Mouse (Mus musculus) layer of hippocampus, adult 8-10 months (tissue): ENCODE data around the gene Chst4. TPM values are rescaled to one million over a fixed set of nuclear protein-coding genes. Genes with fewer than 3 reads are reported as not detected.
A peak's percentile ranks its signal among the peaks of the same experiment; 100 is the strongest.
"Not testable (repeated sequence)": the region's sequence is repeated elsewhere in the genome, so short reads cannot be mapped to it uniquely, and the experiment has no call there.

Source experiments
- DNase-seq, 2 experiments: peaks; one replicate each; pipeline ENCODE4 v3.0.0; 2022; ENCODE audit warnings: low spot score in 2 of 2
- total RNA-seq, 4 experiments: library from RNA; stranded (reverse); gene quantifications; 2 replicates each; pipeline ENCODE4 v1.2.4; 2022

The Chst4 gene
- under 1 TPM in 2 of 4 experiments, not detected in 2; 0.17 to 0.45 TPM for total RNA-seq

DNA sequence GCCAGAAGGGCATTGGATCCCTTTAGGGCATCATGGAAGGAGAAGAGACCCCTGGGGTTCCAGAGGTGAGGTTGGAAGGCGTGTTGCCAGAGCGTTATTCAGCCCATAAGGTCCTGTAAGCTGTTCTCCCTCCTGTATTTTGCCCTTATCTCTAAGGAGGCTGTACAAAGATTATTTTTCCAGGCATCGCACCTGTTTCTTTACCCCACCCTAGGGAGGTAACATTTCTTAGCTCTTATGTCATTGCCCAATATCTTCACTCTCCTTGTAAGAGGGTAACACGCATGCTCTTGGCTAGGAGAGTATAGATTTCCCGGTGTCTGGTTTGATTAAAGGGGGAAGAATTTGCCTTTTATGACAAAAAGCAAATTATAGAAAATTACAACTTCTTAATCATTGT lies at the start of gene Chst4:
TSS of gene Chst4 (minus strand) at position 82 of the 400 bp plus-strand sequence.
- DNase-seq, result no peak

DNA sequence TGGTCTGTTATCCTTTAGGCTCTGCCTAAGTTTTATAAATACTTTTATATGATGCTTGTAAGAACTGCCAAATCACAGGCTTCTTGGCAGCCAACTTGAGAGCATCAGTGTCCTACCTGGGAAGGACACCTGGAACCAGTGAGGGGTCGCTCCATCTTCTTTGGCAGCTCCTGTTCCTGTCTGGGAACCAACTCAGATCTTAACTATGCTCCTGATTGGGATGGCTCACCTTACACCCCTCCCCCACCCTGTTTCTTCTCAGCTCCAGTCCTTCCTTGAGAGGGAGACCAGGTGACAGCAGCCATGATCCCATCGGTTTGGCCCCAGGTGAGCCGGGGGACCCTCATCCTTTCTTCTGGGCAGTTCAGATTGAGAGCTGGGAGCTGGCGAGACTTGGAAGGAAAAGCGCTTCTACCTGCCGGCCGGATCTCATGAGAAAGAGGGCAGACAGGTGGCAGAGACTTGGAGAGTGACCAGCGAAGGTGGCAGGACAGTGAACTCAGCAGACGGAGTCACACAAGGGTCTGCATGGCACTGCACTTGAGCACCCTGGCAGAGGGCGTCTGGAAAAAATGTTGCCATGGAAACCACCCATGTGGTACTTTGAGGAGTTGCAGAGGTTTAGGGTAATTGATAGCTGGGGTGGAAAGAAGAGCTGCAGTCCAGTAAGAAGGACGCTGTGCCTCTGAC lies 43.0 kb upstream of the Chst4 start:
- no peak for DNase-seq

DNA sequence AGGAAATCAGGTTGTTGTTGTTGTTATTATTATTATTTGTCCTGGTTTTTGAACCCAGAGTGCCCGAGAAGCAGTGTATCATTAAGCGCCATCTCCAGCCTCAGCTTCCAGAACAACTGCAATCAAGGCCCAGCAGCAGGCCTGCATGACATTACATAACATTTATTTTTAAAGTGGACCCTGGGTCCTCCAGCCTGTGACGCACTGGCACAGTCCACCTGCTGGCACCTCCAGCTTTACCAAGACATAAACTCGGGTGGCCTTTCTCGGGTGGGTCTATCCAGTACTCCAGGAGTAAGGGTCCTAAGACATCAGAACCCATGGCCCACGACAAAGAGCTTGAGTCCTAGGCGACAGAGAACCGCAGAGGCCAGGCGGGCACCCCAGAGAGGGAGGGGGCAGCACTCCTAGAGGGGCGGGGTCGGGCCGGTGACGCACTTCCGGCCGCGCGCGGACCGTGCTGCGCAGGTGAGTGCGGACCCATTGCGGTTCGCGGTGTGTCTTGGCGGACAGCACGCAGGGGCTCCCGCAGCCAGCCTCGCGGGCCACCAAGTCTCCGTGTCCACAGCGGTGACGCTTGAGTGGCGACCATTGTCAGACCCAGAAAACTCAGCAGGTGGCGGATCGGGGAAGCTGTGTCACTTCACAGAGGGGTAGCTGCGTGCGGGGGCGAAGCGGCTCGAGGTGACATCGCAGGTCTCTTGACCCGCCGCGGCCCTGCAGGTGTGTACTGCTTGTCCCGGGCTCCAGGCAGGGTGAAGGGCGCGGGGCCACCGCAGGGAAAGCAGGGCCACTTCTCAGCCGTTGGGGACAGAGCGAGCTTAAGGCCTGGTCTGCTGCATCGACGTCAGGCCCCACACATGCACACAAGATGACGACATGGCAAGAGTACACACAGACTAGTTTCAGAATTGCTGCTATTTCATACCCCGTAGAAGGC lies 40.0 kb upstream of the Chst4 start, which contains the start of gene Zfp612:
TSS of gene Zfp612 (plus strand) at position 465 of the 940 bp plus-strand sequence.
- peak; percentile 47 to 62 for DNase-seq

DNA sequence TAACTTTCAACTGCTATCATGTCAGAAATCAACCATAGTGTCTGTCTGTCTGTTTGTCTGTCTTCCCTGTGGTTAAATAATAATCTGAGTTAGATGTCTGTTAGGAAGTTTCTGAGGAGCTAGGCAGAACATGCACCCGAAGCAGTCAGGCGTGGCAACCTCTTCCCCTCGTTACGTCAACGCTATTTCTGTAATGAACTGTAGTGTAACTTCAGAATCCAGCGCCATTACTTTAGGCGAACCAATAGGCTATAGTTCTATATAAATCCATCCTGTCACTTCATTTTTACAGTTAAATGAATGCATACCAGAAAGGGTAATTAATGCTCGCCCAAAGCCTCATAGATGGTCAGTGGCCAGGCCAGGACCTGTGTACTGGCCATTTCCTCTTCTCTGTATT lies 35.0 kb upstream of the Chst4 start:
- DNase-seq, result no peak

DNA sequence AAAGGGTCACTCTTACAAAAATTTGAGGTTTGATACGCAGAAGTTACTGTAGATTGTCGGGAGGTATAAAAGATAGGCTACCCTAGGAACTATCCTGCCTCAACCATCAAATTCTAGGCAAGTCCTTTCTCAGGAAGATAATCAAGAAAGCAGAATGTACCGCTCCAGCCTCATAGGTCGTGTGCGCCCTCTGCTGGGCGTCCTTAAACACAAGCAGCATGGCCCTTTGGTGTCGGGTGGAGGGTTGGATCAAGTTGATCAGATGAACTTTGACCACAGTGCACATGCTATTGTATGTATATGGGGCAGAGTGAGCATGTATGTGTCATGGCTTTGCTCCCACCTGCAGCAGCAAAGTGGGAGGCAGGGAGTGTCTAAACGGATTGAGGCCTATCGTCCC lies 32.1 kb upstream of the Chst4 start:
- peak in 1 of 2 experiments; percentile 65 for DNase-seq

DNA sequence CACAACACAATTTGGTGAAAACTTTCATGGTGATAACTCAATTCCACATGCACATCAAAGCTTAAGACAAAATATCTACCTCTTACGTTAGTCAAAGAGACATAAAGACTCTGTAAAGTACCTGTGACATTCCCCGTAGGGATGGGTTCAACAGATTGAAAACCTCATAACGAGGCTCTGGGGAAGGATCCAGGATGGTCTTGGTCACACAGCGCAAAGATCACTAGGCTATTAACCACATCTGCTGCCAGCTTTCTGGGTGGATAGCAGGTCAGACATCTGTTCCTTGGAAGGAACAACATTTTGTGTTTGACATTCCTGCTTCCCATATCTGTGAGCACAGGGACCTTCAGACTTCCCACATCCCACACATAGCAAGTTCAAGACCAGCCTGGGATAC lies 30.2 kb upstream of the Chst4 start:
- no peak for DNase-seq

DNA sequence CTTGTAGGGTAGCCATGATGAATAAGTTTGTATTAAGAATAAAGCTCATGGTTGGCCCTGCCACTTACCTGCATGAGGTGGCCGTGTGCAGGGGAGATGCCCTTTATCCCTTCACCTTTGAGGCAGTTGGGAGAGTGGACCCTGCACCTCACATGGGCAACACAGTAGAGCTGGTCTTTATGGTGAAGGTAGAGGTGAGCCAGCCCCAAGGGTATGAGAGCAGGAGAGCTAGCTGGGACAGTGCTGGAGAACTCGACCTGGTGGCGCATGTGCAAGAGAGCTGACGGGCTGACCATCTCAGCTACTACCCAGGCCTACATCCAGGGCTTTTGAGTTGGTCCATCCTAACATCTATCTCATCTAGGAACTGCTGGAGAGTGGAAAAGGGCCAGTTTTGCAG lies 26.1 kb upstream of the Chst4 start:
- DNase-seq, result no peak

DNA sequence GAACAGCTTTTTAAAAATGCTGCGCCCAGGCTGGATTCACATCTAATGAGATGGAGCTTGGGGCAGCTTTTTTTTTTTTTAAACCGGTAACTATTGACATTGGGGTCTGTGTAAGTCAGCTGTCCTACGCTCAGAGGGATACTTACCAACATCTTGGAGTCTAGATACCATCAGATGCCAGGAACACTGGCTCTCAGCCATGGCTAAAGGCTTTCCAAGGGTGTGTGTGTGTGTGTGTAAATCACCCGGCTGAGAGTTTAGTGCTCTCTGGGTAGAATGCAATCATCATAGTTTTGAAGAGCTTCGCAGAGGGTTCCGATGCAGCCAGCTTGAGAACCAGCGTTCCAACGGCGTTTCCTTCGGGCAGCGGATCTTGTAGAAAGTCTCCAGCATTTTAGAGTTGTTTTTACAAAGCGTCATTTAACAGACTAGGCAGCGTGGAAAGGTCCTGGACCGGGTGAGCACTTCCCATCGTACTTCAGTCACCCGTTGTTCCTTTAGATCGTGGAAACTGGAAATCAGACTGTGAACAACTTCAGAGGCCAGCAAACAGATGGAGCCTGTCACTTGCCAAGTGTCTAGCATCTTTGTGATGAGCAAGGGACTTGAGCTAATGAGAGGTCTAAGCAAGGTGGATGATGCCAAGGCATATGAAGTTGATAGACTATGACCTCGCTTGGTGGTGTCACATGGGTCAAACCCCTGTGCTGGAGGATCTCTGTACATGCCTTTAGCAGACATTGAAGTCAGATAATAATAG lies 25.2 kb upstream of the Chst4 start:
- DNase-seq, result no peak

DNA sequence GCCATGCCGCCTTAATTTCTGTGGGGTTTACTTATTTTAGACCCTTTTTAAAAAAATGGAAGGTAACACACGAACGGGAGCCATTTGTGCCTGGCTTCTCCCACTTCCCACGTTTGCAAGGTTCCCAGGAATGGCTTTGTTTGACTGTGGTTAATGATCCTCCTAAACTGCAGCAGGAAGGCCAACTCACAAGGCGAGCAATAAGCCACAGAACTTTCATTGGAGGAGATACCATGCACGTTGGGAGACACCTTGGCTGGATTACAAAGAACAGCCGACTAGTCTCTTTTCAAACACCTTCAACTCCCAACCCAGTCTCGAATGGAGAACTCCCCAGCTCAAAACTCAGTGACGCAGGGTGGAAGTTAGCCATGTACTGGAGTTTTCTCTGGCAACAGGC lies 24.6 kb upstream of the Chst4 start:
- no peak for DNase-seq

DNA sequence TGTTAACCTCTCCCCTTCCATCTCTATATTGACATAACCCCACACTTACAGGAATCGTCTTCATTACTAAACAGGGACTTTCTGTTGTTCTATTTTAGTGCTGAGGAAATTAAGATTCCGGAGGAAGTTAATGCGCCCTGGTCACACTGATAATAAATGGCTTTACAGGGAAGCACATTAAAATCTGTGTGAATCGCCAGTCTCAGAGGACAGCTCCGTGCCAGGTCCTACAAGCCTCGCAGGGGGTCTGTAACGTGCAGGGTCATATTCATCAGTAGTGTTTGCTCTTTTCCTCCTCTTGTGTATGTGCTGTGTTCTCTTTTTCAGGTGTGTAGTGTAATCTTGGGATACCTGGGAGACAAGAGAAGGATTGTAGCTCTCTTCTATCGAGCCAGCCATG lies 18.7 kb upstream of the Chst4 start:
- DNase-seq, result no peak

DNA sequence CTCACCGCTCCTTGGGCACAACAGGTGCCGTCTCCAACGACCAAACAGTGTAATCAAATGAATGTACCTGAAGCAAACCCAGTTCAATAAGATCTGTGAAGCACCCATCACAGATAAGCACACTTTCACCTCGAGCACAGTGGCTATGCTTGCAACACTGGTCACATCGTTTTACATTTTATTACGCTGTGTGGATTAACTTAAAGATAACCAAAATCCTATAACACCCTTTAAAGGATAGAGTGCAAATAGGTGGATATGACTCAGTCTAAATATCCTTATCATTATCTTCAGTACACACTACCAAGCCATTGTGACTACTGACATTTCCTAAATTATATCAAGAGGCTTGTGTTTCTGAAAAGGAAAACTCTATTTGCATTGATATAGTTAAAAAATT lies 11.7 kb upstream of the Chst4 start:
- DNase-seq, result no peak

DNA sequence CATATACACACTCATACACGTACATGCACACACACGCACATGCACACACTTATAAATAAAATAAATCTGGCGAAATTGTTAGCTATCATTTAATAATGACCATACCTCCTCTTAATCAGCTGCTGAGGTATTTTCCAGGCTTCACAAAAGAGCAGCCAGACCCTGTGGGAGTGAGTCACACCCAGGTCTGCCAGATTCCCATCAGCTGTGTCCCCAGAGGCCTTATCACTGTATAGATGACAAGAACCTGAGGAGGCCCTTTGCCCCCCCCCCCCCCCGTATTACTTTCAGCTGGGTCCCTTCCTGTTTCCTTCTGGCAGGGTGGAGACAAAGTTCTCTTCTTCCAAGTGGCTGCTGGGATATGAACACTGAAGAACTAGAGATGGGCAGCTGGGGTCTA lies 969 bp upstream of the Chst4 start:
- DNase-seq, result no peak

DNA sequence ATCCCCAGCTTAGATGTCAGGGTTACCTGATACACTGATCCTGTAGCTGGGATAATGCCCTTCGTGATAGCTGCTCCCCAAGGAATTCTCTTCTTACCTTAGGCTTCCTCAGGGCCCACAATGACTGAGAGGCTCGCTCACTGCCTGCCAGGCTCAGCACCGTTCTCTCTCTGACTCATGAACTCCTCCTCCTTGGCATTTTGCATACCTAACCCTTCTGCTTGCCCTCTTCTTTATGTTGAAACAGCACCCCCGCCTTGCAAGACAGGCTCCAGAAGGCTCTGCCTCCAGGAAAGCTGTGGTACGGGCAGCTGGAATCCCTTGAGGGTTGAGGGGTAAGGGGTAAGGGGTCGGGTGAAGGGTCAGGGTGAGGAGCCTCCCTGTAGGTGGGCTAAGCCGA lies 324 bp downstream of the Chst4 start:
- no peak for DNase-seq

DNA sequence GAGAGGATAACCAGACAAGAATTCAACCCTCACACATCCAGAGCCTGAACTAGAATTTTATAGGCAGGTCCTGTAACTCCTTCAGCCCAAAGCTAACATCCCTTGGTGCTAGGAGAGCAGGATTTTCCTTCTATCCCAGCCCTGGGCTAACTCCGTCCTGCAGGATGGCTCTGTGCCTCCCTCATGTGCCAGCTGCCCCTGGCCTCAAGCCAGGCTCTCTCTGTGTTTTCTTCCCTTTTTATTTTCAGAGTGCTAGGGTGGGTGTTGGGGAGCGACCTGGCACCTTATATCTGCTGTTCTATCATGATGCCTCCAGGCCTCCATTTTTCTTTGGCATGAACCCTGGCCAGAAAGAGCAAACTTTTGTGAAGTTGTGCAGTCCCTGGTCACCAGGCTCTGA lies 3.4 kb downstream of the Chst4 start:
- DNase-seq, result peak in 1 of 2 experiments; percentile 16

DNA sequence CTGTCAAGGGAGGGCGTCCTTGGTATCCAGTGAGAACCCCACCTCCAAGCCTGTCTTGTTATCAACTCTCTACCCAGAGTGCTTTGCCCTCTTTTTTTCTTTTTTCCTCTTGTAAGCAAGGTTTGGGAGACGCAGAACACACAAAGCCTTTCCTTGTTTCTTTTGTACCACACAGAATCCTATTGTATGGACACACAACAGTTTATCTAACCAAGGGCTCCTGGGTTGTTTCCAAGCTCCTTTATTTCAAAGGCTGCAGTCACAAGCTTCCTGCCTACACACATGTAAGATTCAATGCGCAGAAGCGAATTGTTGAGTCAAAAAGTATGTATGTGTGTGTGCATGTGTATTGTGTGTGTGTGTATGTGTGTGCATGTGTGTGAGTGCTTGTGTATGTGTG lies 5.2 kb downstream of the Chst4 start:
- peak; percentile 5 to 6 for DNase-seq

DNA sequence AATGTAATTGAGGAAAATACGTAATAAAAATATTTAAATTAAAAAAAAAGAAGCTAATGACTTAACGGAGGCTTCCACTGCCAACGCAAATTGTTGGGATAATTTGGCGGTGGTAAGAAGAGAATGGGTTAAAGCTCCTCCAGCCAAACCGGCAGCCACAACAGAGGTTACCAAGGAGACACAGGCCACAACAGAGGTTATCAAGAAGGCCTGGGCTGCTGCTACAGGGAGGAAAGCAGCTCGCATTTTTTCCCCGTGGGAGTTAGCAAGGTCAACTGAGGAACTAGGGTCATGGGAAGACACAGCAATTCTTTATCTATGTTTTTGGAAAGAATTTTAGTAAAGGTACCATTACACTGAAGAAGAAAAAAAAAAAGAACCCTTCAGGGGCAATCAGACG lies 5.8 kb downstream of the Chst4 start:
- not testable (repeated sequence) for DNase-seq

DNA sequence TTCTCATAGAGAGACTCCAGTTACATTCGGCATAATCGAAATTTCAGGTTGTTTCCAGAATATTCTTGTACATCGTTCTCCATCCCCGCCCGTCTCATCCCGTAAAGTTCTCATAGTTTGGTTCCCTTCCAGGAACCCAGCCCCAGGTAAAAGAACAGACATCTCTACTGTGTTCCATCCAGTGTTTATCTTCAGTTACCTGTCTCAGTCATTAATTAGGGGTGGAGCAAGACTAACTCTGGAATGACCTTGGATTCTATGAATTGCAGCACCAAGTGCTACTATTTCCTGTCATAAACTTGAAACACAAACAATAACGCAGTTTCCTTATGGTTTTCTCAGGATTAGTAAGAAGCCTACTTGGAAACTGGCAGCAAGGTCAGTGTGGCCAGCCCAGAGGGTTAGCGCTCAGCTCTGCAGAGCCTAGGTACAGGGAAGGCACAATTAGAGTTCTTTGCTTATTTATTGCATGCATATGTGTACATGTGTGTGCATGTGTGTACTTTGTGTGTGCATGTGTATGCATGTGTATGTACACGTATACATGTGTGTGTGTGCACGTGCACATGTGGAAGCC lies 16.7 kb downstream of the Chst4 start:
- DNase-seq, result no peak

DNA sequence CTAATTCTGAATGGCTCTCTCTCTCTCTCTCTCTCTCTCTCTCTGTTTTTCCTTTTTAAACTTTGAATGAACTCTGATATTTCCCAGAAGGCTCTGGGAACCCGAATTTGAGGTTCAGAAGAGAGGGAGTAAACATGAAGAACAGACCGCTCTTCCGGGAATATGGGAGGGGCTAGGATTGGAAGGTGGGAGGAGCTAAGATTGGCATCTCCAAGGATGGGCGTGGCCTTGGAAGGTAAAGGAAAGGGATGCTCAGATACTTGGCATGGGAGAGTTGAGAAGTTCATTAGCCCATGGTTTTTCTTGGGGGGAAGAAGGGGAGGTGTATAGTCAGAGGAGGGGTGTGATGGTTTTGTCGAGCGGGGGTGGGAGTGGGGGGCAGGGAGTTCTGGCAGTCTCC lies 17.5 kb downstream of the Chst4 start:
- DNase-seq, result no peak

DNA sequence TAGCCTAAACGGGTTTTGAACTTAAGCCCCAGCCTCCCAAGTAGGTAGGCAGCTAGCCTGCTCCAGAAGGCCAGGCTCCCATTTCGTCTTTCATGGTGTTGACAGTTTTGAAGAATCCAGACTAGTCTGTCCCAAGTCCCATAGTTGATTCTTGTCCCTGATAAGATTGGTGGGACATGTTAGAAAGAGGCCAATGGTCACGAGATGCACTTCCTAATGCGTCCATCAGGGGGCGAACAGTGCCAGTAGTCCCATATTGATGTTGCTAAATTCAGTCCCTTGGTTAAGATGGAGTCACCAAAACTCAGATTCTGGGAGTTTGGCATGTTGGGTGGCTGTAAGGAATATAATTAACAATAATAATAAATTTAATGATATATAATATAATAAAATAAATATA lies 28.7 kb downstream of the Chst4 start:
- DNase-seq, result peak in 1 of 2 experiments; percentile 45

DNA sequence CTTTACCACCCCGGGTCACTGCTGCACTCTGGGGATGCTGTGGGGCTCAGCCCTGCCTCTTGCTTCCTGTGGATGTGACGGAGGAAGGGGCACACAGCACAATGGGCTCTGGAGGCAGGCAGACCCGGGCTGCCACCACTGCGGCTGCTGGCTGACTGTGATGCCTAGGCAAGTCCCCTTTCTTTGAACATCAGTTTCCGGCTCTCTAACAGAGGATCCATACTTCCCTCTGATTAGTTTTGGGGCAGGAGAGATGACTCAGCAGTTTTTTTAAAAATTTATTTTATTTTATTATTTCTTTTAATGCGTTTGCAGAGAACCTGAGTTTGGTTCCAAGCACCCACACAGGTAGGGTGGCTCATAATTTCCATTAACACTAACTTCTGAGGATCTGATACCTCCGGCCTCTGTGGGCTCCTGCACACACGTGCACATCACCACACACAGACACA lies 30.5 kb downstream of the Chst4 start:
- no peak for DNase-seq

DNA sequence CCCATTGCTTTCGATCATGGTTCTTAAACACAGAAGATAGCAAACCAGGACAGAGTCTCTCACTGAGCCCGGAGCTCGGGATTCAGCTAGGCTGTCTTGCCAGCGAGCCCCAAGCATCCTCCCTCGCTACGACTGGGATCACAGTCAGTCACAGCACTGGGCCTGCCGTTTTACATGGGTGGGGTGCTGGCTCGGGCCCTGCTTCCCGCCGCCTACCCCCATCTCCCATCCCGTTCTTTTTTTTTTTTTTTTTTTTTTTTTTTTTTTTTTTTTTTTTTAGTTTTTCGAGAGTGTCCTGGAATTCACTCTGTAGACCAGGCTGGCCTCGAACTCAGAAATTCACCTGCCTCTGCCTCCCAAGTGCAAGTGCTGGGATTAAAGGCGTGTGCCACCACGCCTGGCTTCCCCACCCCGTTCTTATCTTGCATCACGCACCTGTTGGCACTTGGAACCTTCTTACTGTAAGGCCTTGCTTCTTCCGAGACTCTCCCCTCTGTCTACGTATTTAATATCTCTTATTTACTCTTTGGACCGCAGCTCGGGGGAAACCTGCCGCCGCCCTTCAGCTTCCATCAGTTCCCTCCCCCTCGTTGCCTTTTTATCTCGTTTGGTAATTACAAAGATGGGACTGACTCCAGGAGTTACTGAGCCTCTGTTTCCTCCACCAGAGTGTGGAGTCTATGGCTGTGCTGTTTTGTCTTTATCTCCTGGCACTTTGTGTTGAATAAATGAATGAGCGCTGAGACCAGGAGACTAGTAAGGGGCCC lies 31.1 kb downstream of the Chst4 start:
- no peak for DNase-seq
